Mouse (Mus musculus) embryonic fibroblast, embryonic 13.5 days (primary cell): Measurements from ENCODE around the gene Mtg1.

Experiments used
- CTCF ChIP-seq: IDR thresholded peaks from 2 replicates; pipeline ENCODE4 v1.5.1; 2011; ENCODE audit warnings: mild to moderate bottlenecking, control low read depth, low read length, moderate library complexity, borderline replicate concordance; ENCODE audit not compliant: insufficient read depth
- POLR2A ChIP-seq: IDR thresholded peaks from 2 replicates; pipeline ENCODE4 v1.6.1; 2011; ENCODE audit warnings: low read depth, mild to moderate bottlenecking, control low read depth, low read length, moderate library complexity

DNA sequence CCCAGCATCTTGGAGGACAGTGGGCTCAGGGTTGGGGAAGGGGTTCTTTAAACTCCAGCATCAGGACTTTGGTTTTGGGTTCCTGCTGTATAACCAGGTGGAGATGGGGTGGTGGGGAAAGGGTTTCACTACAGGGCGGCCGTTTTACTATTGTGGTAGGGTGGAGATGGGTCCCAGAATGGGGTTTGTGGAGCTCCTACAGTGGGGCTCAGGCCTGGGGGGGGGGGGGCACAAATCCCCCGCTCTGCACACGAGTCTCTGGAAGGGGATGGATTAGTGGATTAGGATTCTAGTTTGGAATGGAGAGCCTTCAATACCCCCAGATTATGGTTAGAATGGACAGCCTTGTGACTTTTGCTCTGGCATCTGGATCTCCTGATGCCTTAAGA is 16.5 kb downstream of the Mtg1 start:
- TF ChIP-seq CTCF (no peak), POLR2A (no peak)
